In the genomic region with DNA sequence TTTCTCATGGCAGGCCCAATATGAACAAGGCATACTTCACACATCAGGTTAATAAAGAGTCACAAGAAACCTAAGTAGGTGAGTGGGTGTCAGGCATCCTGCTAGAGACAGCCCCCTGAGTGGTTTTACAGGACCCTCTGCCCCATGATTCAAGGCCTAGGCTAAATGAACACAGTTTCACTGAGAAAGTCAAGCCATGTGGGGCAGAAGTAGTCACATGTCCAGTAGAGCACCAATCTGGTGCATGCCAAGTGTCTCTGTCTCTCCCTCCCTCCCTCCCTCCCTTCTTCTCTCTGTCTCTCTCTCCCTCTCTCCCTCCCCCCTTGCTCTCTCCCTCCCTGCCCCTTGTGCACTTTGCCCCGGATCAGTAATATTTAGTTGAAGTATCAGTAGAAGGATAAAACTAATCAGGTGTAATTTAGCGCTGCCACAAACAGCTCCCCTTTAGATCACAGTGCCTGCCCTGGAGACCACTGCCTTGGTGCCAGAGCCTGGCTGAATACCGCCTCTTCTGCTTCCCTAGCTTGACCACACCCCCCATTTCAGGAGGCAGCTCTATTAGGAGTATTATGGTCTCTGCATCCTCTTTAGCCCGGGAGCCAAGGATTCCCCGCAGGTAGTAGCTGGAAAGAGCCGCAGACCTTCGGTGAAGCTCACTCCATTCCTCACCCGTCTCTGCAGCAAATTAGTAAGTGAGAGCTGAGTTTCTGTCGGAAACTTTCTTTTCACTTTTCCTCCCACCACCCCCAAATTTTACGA, we compare ENCODE assay signal across 9 mouse cellular contexts. TPM values are rescaled to one million over a fixed set of nuclear protein-coding genes. Genes with fewer than 3 reads are reported as not detected.
DNase-seq lines count a peak whose midpoint lies in the region; ATAC-seq and TF ChIP-seq lines count a peak whose summit lies in the region.
"Had no signal": no experiment of that assay in that cellular context is flagged by ENCODE, and none has a peak within 500 bp of the region (broad histone marks: within the 10 kb centered on the region; RNA-seq: fewer than 3 reads in every experiment).

A gene (plus strand): TSS at position 595 of the 759 bp plus-strand sequence.

- H3K9me3 ChIP-seq in ES-E14 (ENCODE audit: control insufficient read depth, insufficient read depth, low read depth, low read length) = no peaks in the 10 kb centered on the region
- no peaks in the 10 kb centered on the region for H3K9me3 ChIP-seq in embryonic facial prominence, embryonic 15.5 days (replicated peaks)

- H3K4me2 ChIP-seq in embryonic facial prominence, embryonic 15.5 days (replicated peaks) = peak within 1 kb of the TSS; percentile 28

- no peaks in the 10 kb centered on the region for H3K4me1 ChIP-seq in ES-E14 (ENCODE audit: control insufficient read depth in 2 of 2, insufficient read depth in 2 of 2, low read length in 2 of 2, poor library complexity in 1 of 2)
- 0 out of 2 replicates have a peak, but pooled peaks cover 7% of the 10 kb centered on the region for H3K4me1 ChIP-seq in embryonic facial prominence, embryonic 15.5 days

- peak; percentile 35 for DNase-seq in CD4-positive, CD25-positive, alpha-beta regulatory T cell, adult 2 months (ENCODE audit: low read depth, low spot score)
- DNase-seq in ES-E14 (ENCODE audit: low read depth, low spot score) = no peak
- DNase-seq in heart, postnatal 10 days = peak; percentile 53 to 56
- DNase-seq in large intestine, adult 2 months (ENCODE audit: low read depth, low spot score) = no peak
- DNase-seq in T-cell, adult 2 months (ENCODE audit: low spot score) = no peak
- no peak for DNase-seq in urinary bladder, postnatal 10 days (ENCODE audit: low spot score)

- no peak within 1 kb of the TSS for H3K4me3 ChIP-seq in ES-E14 (ENCODE audit: insufficient read depth in 1 of 2, low read depth in 1 of 2, low read length in 2 of 2, poor library complexity in 1 of 2, severe bottlenecking in 1 of 2)
- peak within 1 kb of the TSS; percentile 26 for H3K4me3 ChIP-seq in embryonic facial prominence, embryonic 15.5 days (replicated peaks)
- H3K4me3 ChIP-seq: erythroblast, embryonic 14.5 days had no signal

- no peak within 1 kb of the TSS for H3K27ac ChIP-seq in ES-E14 (ENCODE audit: insufficient read depth, low read depth, low read length, poor library complexity, severe bottlenecking)
- H3K27ac ChIP-seq in embryonic facial prominence, embryonic 15.5 days (replicated peaks) = no peak within 1 kb of the TSS

- no peak within 1 kb of the TSS for H3K9ac ChIP-seq in ES-E14 (ENCODE audit: insufficient read depth, low read depth, low read length, poor library complexity, severe bottlenecking)
- H3K9ac ChIP-seq in embryonic facial prominence, embryonic 15.5 days = no peak within 1 kb of the TSS

- H3K36me3 ChIP-seq in ES-E14 (ENCODE audit: control insufficient read depth, insufficient read depth, low read length, poor library complexity, severe bottlenecking) = no peaks in the 10 kb centered on the region
- H3K36me3 ChIP-seq in embryonic facial prominence, embryonic 15.5 days = no peaks in the 10 kb centered on the region

- ATAC-seq in embryonic facial prominence, embryonic 15.5 days (ENCODE audit: insufficient number of reproducible peaks, low FRiP score, low TSS enrichment, low read depth) = no peak
- ATAC-seq in megakaryocyte progenitor cell, adult 5-6 weeks (replicated peaks; ENCODE audit: poor library complexity) = peak; percentile 94

- 2% methylated on average over 10 of the region's 10 CpGs for WGBS in embryonic facial prominence, embryonic 15.5 days
- WGBS in large intestine, adult 2 months = 5% methylated on average over 10 of the region's 10 CpGs

- H3K27me3 ChIP-seq in embryonic facial prominence, embryonic 15.5 days = peaks cover 12% of the 10 kb centered on the region

- in situ Hi-C loops in ES-E14 (cut with MboI; ENCODE audit: low sequenced_read_pairs in 2 of 2, unreplicated experiment in 2 of 2) = no loop called here

- intact Hi-C loops in heart, postnatal 10 days (cut with DNase I) = loop anchor here (1.0 kb wide), 1 partner anchor 41 kb away; no protein-coding TSS in a partner anchor

TF ChIP-seq in ES-E14, 5 proteins besides CTCF, POLR2A, EP300 and RAD21:
- TF ChIP-seq CHD2 (IDR thresholded peaks at IDR 0.05; ENCODE audit: low read depth, low read length) (no peak), ZNF384 (IDR thresholded peaks at IDR 0.05; ENCODE audit: low read depth, low read length) (no peak), MAFK (IDR thresholded peaks at IDR 0.05; ENCODE audit: insufficient read depth, low read depth, low read length) (no peak), ZC3H11A (IDR thresholded peaks at IDR 0.05; ENCODE audit: borderline replicate concordance, low read depth, low read length) (no peak), HCFC1 (IDR thresholded peaks at IDR 0.05; ENCODE audit: borderline replicate concordance, insufficient read depth, low read length) (no peak)

RNA-seq across cellular contexts. Expression of the gene that starts here (rescaled TPM):
- 9.7 and 20.9 TPM in 2 replicates for total RNA-seq in ES-E14 (2012; rRNA removed)
- 39.4 and 41.7 TPM in 2 replicates for polyA plus RNA-seq in embryonic facial prominence, embryonic 15.5 days (2015; fragmentation: Nextera tagmentation; extraction: Ambion mirVana)
- total RNA-seq in heart, postnatal 10 days (2021) = 100 to 1,000 TPM; 119 to 154 TPM
- 11.7 and 14.1 TPM in 2 replicates for polyA plus RNA-seq in large intestine, adult 2 months (2012; rRNA removed)
- 5.4 and 6.8 TPM in 2 replicates for total RNA-seq in megakaryocyte progenitor cell, adult 5-6 weeks (2015)
- total RNA-seq in megakaryocyte progenitor cell, adult 5-6 weeks (2017) = 12.6 and 16.3 TPM in 2 replicates

Comparison
In these comparisons a context has a peak if more than half of its experiments do, and no peak if none do; other contexts are left out.
1. DNase-seq: peak in CD4-positive, CD25-positive, alpha-beta regulatory T cell, adult 2 months (single experiment) and heart, postnatal 10 days (2 of 2); none in ES-E14 (single experiment), large intestine, adult 2 months (single experiment), T-cell, adult 2 months (single experiment) and urinary bladder, postnatal 10 days (single experiment).